In genomic region chr8:87621181-87621580, GRCm38 (mm10) we compare ENCODE assay signal across 25 mouse cellular contexts. TPM values are rescaled to one million over a fixed set of nuclear protein-coding genes. Genes with fewer than 3 reads are reported as not detected.
A peak's percentile ranks its signal among the peaks of the same experiment; 100 is the strongest.
DNase-seq lines count a peak whose midpoint lies in the region; ATAC-seq and TF ChIP-seq lines count a peak whose summit lies in the region.
"Had no signal": no experiment of that assay in that cellular context is flagged by ENCODE, and none has a peak within 500 bp of the region (broad histone marks: within the 10 kb centered on the region; RNA-seq: fewer than 3 reads in every experiment).

No protein-coding gene starts in this region.

- 0 out of 2 replicates have a peak overlapping the region, but pooled peaks have one; percentile 14 for H3K27ac ChIP-seq in hindbrain, embryonic 16.5 days (ENCODE audit: low read depth, low read length)
- H3K27ac ChIP-seq: embryonic facial prominence, embryonic 15.5 days; forebrain, embryonic 10.5 days; gastrocnemius, adult 2 months; intestine, embryonic 15.5 days had no signal

- no peak for TF ChIP-seq CTCF in G1E (IDR thresholded peaks at IDR 0.05; ENCODE audit: low read depth, low read length)

- H3K9ac ChIP-seq in hindbrain, embryonic 16.5 days (ENCODE audit: low read depth, low read length), result no peak overlapping the region
- H3K9ac ChIP-seq: embryonic facial prominence, embryonic 15.5 days; heart, embryonic 12.5 days; intestine, embryonic 15.5 days had no signal

- H3K4me2 ChIP-seq in hindbrain, embryonic 16.5 days (ENCODE audit: low read length), result no peak overlapping the region
- H3K4me2 ChIP-seq: embryonic facial prominence, embryonic 15.5 days; heart, embryonic 12.5 days; intestine, embryonic 15.5 days had no signal

- H3K36me3 ChIP-seq in G1E (replicated peaks), result no peaks in the 10 kb centered on the region
- H3K36me3 ChIP-seq in hindbrain, embryonic 16.5 days (ENCODE audit: control insufficient read depth, insufficient read depth, low read length), result no peaks in the 10 kb centered on the region
- H3K36me3 ChIP-seq: embryonic facial prominence, embryonic 15.5 days; forebrain, embryonic 10.5 days; heart, embryonic 12.5 days; intestine, embryonic 15.5 days had no signal

- intact Hi-C loops in left cerebral cortex, postnatal 4 days (cut with DNase I), result no loop called here

- H3K9me3 ChIP-seq in G1E (replicated peaks), result peaks cover 80% of the 10 kb centered on the region
- H3K9me3 ChIP-seq in hindbrain, embryonic 16.5 days (ENCODE audit: control insufficient read depth, low read length), result no peaks in the 10 kb centered on the region
- H3K9me3 ChIP-seq: embryonic facial prominence, embryonic 15.5 days; forebrain, embryonic 10.5 days; intestine, embryonic 15.5 days had no signal

- DNase-seq in cerebellum, postnatal 14 days, result peak; percentile 46 to 63
- DNase-seq in cerebellum, postnatal 36 days, result no peak
- DNase-seq in left cerebral cortex, postnatal 4 days, result peak; percentile 62
- no peak for DNase-seq in left cerebral cortex, adult 8-10 months (ENCODE audit: low spot score in 2 of 2)
- DNase-seq in G1E (ENCODE audit: low spot score), result no peak
- DNase-seq in thymus, postnatal 4 days, result no peak
- no peak for DNase-seq in kidney, adult 9 months
- DNase-seq: adrenal gland, adult 8-10 months; adrenal gland, postnatal 36 days; cerebellum, adult 11 months; gastrocnemius, adult 2 months; gastrocnemius, postnatal 25 days had no signal

- 83% methylated on average over 12 of the region's 12 CpGs for WGBS in hindbrain, embryonic 16.5 days

- H3K4me1 ChIP-seq in G1E (ENCODE audit: insufficient read depth, low read depth, low read length), result no peaks in the 10 kb centered on the region
- H3K4me1 ChIP-seq in hindbrain, embryonic 16.5 days (ENCODE audit: control insufficient read depth, insufficient read depth, low read depth, low read length), result peaks cover 10% of the 10 kb centered on the region

- peak overlapping the region; percentile 30; the same call in 1 of the 2 replicates for H3K4me3 ChIP-seq in G1E (ENCODE audit: low read depth, low read length)
- H3K4me3 ChIP-seq in hindbrain, embryonic 16.5 days (ENCODE audit: low read length), result no peak overlapping the region
- H3K4me3 ChIP-seq: embryonic facial prominence, embryonic 15.5 days; erythroblast, embryonic 14.5 days; forebrain, embryonic 10.5 days; gastrocnemius, adult 2 months; heart, embryonic 12.5 days; intestine, embryonic 15.5 days had no signal

- no peaks in the 10 kb centered on the region for H3K27me3 ChIP-seq in G1E (ENCODE audit: insufficient read depth, low read length)
- H3K27me3 ChIP-seq in hindbrain, embryonic 16.5 days (replicated peaks; ENCODE audit: control insufficient read depth, insufficient read depth, low read length), result no peaks in the 10 kb centered on the region
- H3K27me3 ChIP-seq: embryonic facial prominence, embryonic 15.5 days; intestine, embryonic 15.5 days had no signal

- ATAC-seq in G1E (ENCODE audit: extremely low read depth, insufficient number of reproducible peaks, low FRiP score, poor library complexity, severe bottlenecking), result no peak
- ATAC-seq in hindbrain, embryonic 16.5 days, result no peak
- ATAC-seq: forebrain, embryonic 14.5 days; intestine, embryonic 15.5 days had no signal

RNA-seq across cellular contexts. Expression of gene 4933402J07Rik, which starts 57.5 kb away (rescaled TPM):
- total RNA-seq in left cerebral cortex, postnatal 4 days (2021), result not detected
- not detected for total RNA-seq in left cerebral cortex, adult 8-10 months (2022)
- not detected in 2 replicates for total RNA-seq in G1E (2014; fragmentation: Nextera tagmentation)
- not detected in 2 replicates for total RNA-seq in G1E (2017)
- polyA plus RNA-seq in G1E (2012), result not detected in 2 replicates
- not detected in 2 replicates for polyA plus RNA-seq in hindbrain, embryonic 16.5 days (2015; fragmentation: Nextera tagmentation; extraction: Ambion mirVana)
- total RNA-seq: adrenal gland, postnatal 36 days; ES-E14; gastrocnemius, adult 2 months; gastrocnemius, postnatal 25 days; granulocyte monocyte progenitor cell, adult 5-6 weeks; heart, adult 8-10 months; heart, postnatal 25 days had no signal
- polyA plus RNA-seq: embryonic facial prominence, embryonic 11.5 days; embryonic facial prominence, embryonic 15.5 days; erythroblast, embryonic 14.5 days; forebrain, embryonic 10.5 days; forebrain, embryonic 14.5 days; heart, embryonic 12.5 days; heart, embryonic 16.5 days; intestine, embryonic 15.5 days had no signal

Comparison
In these comparisons a context has a peak if more than half of its experiments do, and no peak if none do; other contexts are left out.
1. DNase-seq: peak in cerebellum, postnatal 14 days (2 of 2) and left cerebral cortex, postnatal 4 days (single experiment); none in cerebellum, postnatal 36 days (0 of 2), left cerebral cortex, adult 8-10 months (0 of 2), G1E (single experiment), thymus, postnatal 4 days (single experiment) and kidney, adult 9 months (single experiment).